Mouse (Mus musculus): ENCODE measurements around the gene Sf3a2.
"Not testable (repeated sequence)": the region's sequence is repeated elsewhere in the genome, so short reads cannot be mapped to it uniquely, and the experiment has no call there.

The Sf3a2 gene

GRCm38 (mm10) chr10:80827063-80827869, 29.3 kb downstream of the Sf3a2 start:
- no peak for DNase-seq

- DNase-seq = no peak
Measured at GRCm38 (mm10) chr10:80827870-80828420, 29.9 kb downstream of the Sf3a2 start.

DNA sequence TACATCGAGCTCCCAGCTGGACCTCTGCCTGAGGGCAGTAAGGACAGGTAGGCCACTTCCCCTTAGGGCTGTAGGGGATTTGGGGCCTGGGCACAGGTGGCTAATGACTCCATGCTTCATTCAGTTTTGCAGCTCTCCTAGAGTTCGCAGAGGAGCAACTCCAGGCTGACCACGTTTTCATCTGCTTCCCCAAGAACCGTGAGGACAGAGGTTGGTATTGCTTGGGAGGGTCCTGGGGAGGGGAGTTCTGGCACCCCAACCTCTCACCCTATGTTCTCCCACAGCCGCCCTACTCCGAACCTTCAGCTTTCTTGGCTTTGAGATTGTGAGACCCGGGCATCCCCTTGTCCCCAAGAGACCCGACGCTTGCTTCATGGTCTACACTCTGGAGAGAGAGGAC, 30.6 kb downstream of the Sf3a2 start:
- not testable (repeated sequence) for DNase-seq

DNA sequence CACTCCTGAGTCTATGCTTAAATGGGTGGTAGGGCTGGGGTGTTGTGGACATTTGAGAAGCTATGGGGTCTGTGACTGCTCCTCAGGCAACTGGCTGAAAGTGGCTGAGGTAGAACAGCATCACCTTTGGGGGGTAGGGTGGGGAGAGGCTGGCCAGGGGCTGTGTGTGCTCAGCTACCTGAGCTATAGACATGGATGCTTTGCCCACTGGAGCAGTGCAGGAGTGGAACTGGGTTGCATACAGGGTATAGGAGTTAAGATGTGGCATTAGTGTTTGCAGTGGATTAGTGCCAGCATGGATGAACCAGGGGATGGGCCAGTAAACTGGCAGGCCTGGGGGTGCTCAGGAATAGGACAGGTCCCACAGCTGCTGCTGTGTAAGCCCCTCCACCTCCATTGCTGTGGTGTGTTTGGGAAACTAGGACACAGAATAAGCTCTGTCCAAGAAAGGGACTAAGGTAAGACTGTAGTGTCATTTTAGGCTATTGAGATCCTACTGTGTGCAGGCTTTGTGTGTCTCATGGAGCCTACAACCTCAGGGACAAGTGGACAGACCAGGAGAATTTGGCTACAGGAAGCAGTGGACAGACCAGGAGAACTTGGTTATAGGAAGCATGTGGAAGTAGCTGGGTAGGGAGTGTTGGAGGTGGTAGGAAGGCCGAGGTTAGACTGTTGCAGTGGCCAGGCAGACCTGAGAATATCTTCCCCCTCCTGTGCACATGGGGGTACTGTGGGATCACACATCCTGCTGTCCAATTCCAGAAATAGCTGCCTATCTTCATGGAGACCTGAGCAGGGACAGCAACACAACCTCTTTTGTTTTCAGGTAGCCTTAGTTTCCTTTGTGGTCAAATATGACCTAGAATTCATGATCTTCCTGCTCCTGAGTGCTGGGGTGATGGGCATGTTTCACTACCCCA, 31.6 kb downstream of the Sf3a2 start:
- DNase-seq = no peak

DNA sequence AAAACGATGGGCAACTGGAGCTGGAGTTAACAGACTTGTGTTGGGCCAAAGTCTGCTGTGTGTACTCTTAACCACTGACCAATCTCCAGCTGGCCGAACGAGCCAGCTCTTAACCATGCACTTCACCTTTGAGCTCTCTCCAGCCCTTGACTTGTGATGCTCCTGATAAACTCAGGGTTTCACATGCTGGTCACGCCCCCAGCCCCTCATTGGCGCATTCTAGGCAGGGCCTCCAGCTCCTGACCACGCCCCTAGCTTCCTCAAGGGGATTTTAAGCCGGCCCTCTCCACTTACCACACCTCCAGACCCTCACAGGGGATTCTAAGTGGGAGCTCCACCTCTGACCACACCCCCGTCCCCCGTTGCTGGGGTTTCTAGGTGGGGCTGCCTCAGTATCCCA, 33.1 kb downstream of the Sf3a2 start:
- DNase-seq = peak; percentile 54 to 58

- DNase-seq = no peak
Measured at GRCm38 (mm10) chr10:80832818-80833217, 34.8 kb downstream of the Sf3a2 start.

GRCm38 (mm10) chr10:80835617-80836016, 37.6 kb downstream of the Sf3a2 start:
- no peak for DNase-seq

DNA sequence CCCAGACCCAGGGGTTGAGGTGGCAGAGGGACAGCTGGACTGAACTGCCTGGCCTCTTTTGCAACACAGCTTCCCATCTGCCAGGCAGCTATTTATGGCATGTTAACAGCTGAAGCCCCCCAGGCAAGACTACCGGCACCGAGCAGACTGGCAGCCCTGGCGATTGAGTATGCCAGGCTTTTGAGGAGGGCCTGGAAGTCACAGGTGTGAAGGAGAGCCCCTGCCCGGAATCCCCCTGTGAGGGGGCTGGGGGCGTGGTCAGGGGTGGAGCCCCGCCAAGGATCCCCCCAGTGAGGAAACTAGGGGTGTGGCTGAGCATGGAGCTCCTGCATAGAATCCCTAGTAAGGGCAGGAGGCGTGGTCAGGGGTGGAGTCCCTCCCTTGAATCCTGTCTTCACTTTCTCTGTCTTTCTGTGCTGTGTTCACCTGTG, 39.0 kb downstream of the Sf3a2 start:
- no peak for DNase-seq

GRCm38 (mm10) chr10:80837827-80838226, 39.8 kb downstream of the Sf3a2 start:
- no peak for DNase-seq

GRCm38 (mm10) chr10:80838346-80838912, 40.4 kb downstream of the Sf3a2 start:
- DNase-seq = no peak

GRCm38 (mm10) chr10:80839848-80840247, 41.9 kb downstream of the Sf3a2 start:
- no peak for DNase-seq

DNA sequence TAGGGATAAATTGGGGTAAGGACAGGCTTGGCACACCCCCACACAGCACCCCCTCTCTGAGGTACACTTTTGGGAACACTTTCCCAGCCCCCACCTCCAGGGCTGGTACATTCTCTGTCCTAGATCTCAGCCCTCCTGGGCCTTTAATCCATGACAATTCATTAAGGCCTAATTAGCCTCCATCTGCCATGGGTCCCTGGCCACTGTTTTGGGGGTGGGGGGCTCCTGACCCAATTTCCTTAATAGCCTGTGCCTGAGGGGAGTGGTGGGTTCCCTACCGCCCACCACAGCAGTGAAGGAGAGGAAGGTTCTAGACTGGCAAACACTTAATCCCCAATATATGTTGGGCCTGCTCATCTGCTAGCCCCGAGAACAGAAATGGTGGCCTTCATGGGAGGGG, 43.7 kb downstream of the Sf3a2 start:
- DNase-seq = no peak

DNA sequence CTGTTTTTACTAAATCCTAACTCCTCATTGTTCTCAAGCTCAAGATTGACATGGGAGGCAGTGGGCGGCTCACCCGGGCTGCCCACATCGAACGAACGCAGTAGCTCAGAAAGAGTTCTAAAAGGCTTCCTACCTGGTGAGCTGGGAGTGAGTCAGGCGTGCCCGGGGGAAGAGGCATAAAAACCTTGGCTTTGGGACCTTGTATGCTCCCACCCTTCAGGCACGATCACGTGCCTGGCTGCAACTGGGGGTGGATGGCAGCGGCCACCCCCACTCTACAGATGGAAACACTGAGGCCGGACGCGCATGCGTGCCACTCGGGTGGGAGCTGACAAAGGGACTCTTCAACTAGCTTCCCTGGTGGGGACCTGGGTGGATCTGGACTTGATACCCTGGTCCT, 44.3 kb downstream of the Sf3a2 start:
- no peak for DNase-seq

DNA sequence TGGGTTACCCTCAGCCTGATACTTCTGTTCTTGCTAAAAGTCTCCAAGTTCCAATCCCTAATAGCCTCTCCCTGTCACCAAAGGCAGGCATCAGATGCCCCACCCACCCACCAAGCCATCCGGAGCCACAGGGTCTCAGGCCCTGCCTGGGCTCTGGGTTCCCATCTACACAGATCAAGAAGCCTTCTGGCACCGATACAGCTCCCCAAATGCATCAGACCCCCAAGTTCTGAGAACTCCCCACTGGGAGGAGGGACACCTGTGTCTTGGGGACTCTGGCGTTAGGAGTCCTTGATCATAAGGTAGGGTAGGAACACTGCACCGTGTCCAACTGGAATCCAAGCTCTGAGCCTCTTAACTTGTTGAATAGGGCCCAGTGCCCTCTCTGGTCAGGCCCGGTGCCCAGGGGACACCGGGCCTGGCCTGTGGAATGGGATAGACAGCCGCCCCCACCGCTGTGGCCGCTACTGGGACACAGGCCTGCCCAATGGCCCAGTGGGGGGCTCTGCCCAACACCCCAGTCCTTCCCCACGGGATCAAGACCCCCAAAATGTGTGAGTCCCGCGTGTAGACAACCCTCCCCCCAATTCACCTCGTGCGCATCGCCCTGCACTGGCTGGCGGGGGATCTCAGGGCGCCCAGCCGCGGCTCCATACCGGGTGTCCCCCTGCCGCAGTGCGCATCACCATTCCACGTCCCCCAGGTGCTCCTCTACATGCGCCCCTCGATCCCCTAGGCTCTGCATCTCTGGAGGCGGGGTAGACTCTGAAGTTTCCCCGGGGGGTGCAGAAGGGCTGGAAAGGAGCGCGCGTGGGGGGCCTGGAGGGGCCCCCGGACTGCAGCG, 45.3 kb downstream of the Sf3a2 start:
- DNase-seq = no peak

DNA sequence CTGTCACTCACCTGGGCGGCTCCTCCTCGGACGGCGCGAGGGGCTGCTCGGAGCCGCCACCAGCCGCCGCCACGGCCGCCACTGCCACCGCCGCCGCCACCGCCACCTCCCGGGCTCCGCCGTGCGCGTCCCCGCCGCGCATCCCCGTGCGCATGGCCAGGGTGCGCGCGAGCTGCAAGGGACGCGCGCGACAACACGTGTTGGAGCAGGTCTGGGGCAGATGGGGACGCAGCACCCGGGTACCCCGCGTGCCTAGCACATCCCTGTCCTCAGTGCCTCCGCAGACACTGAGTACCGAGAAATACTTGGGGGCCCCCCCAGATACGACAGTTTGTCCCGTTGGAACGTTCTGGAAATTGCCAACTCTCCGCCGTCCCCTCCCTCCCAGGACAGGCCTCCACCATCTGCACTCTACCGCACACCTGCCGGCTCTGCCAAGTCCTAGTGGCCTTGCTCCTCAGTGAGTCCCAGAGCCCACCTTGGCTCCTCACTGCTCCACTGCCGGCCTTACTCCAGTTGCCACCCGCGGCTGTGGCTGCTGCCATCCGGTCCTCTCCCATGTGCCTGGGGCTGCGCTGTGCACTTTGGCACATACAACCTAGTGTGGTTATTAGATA, 46.0 kb downstream of the Sf3a2 start, which contains the start of gene Lingo3:
TSS of gene Lingo3 (minus strand) at position 109 of the 617 bp plus-strand sequence.
- DNase-seq = no peak

GRCm38 (mm10) chr10:80845055-80845693, 47.2 kb downstream of the Sf3a2 start:
- DNase-seq = no peak

DNA sequence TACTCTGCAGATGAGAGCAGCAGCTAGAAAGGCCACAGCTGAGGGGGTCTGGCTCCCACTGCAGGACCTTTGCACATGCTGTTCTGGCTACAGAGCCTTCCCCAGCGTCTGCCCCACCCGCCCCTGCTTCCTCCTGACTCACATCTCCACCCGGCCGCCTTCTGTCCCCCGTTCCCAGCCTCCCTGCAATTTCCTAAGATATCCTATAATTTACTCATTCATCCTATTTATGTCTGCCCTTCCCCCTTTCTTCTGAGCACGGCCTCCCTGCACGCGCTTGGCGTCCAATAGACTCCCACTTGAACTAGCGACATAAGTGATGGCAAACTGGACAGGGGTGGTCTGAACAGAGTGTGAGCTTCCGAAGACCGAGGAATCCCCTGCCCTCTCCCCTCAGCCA, 47.7 kb downstream of the Sf3a2 start:
- no peak for DNase-seq

GRCm38 (mm10) chr10:80848571-80848970, 50.6 kb downstream of the Sf3a2 start:
- peak; percentile 79 to 83 for DNase-seq
